ENCODE assay signal across 13 mouse cellular contexts in the genomic region with DNA sequence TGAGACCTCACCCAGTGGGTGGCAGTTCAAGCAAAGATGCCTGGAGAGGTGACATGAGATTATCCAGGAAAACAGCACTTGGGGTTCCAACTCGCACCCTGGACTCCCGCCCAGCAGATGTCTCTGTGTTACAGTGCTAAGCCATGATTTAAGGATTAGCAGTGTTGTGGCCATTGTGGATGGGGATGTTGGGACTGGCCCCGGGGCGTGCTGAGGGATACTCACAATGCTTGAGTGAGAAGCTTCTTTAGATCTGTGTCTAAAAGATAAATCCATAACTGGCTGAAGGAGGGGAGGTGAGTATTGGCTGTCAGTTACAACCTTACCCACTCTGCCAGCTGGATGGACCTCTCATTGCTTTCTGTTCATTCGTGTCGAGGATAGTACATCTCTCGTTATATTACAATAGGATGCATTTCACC. TPM values are rescaled to one million over a fixed set of nuclear protein-coding genes. Genes with fewer than 3 reads are reported as not detected.
A peak's percentile ranks its signal among the peaks of the same experiment; 100 is the strongest.
DNase-seq lines count a peak whose midpoint lies in the region; ATAC-seq and TF ChIP-seq lines count a peak whose summit lies in the region.
"Had no signal": no experiment of that assay in that cellular context is flagged by ENCODE, and none has a peak within 500 bp of the region (broad histone marks: within the 10 kb centered on the region; RNA-seq: fewer than 3 reads in every experiment).

No protein-coding gene starts in this region.

- no peak overlapping the region for H3K4me3 ChIP-seq in heart, embryonic 11.5 days (ENCODE audit: low read depth, low read length)
- no peak overlapping the region for H3K4me3 ChIP-seq in limb, embryonic 10.5 days
- H3K4me3 ChIP-seq in intestine, postnatal 0 days (ENCODE audit: low read depth, low read length) = no peak overlapping the region
- H3K4me3 ChIP-seq: gastrocnemius, adult 2 months; limb, embryonic 13.5 days; lung, embryonic 15.5 days had no signal

- H3K9me3 ChIP-seq in heart, embryonic 11.5 days (replicated peaks; ENCODE audit: control insufficient read depth, low read length) = no peaks in the 10 kb centered on the region
- H3K9me3 ChIP-seq in limb, embryonic 10.5 days (replicated peaks) = no peaks in the 10 kb centered on the region
- no peaks in the 10 kb centered on the region for H3K9me3 ChIP-seq in intestine, postnatal 0 days (ENCODE audit: control insufficient read depth)
- H3K9me3 ChIP-seq: limb, embryonic 13.5 days; lung, embryonic 15.5 days had no signal

- DNase-seq in heart, postnatal 4 days = no peak
- DNase-seq in right cerebral cortex, postnatal 4 days = peak; percentile 45
- DNase-seq in right cerebral cortex, postnatal 14 days = no peak
- peak; percentile 24 for DNase-seq in limb, embryonic 10.5 days (ENCODE audit: low spot score)
- DNase-seq in adrenal gland, postnatal 10 days = no peak
- DNase-seq: cerebellum, adult 11 months; gastrocnemius, adult 2 months; thymus, postnatal 36 days had no signal

- H3K27me3 ChIP-seq in heart, embryonic 11.5 days (ENCODE audit: control insufficient read depth, insufficient read depth, low read length) = peaks cover 11% of the 10 kb centered on the region
- H3K27me3 ChIP-seq in limb, embryonic 10.5 days (ENCODE audit: low read depth, poor library complexity, severe bottlenecking) = no peaks in the 10 kb centered on the region
- H3K27me3 ChIP-seq in intestine, postnatal 0 days (replicated peaks; ENCODE audit: control insufficient read depth, insufficient read depth, low read length) = no peaks in the 10 kb centered on the region
- H3K27me3 ChIP-seq: lung, embryonic 15.5 days had no signal

- H3K4me2 ChIP-seq in heart, embryonic 11.5 days = peak overlapping the region; percentile 18
- no peak overlapping the region for H3K4me2 ChIP-seq in intestine, postnatal 0 days (replicated peaks; ENCODE audit: low read depth)
- H3K4me2 ChIP-seq: limb, embryonic 13.5 days had no signal

- 53% methylated on average over 7 of the region's 7 CpGs for whole genome bisulfite sequencing in heart, embryonic 11.5 days (ENCODE audit: insufficient replicate concordance)
- WGBS in limb, embryonic 10.5 days = 79% methylated on average over 7 of the region's 7 CpGs
- 79% methylated on average over 7 of the region's 7 CpGs for WGBS in intestine, postnatal 0 days

- no peaks in the 10 kb centered on the region for H3K36me3 ChIP-seq in heart, embryonic 11.5 days (ENCODE audit: control insufficient read depth, insufficient read depth, low read length)
- H3K36me3 ChIP-seq in limb, embryonic 10.5 days = no peaks in the 10 kb centered on the region
- H3K36me3 ChIP-seq in intestine, postnatal 0 days (ENCODE audit: control insufficient read depth, insufficient read depth) = no peaks in the 10 kb centered on the region
- H3K36me3 ChIP-seq: limb, embryonic 13.5 days; lung, embryonic 15.5 days had no signal

- no peak for ATAC-seq in heart, embryonic 11.5 days (replicated peaks; ENCODE audit: insufficient number of reproducible peaks, low FRiP score, low TSS enrichment)
- no peak for ATAC-seq in intestine, postnatal 0 days
- no peak for ATAC-seq in megakaryocyte progenitor cell, adult 5-6 weeks (replicated peaks; ENCODE audit: poor library complexity)

- TF ChIP-seq CTCF in intestine, postnatal 0 days (IDR thresholded peaks at IDR 0.05; ENCODE audit: low read depth) = no peak

- no peaks in the 10 kb centered on the region for H3K4me1 ChIP-seq in heart, embryonic 11.5 days (ENCODE audit: control insufficient read depth, insufficient read depth, low read length)
- peaks cover 8% of the 10 kb centered on the region; the same call in 1 of the 2 replicates for H3K4me1 ChIP-seq in limb, embryonic 10.5 days
- H3K4me1 ChIP-seq in intestine, postnatal 0 days (replicated peaks; ENCODE audit: control insufficient read depth, insufficient read depth, low read length) = no peaks in the 10 kb centered on the region

- H3K27ac ChIP-seq in heart, embryonic 11.5 days (ENCODE audit: low read depth, low read length) = no peak overlapping the region
- H3K27ac ChIP-seq in limb, embryonic 10.5 days = peak overlapping the region; percentile 81
- no peak overlapping the region for H3K27ac ChIP-seq in intestine, postnatal 0 days (ENCODE audit: low read depth, low read length)
- H3K27ac ChIP-seq: gastrocnemius, adult 2 months; limb, embryonic 13.5 days; lung, embryonic 15.5 days had no signal

- H3K9ac ChIP-seq in heart, embryonic 11.5 days (ENCODE audit: low read depth, low read length) = no peak overlapping the region
- H3K9ac ChIP-seq in intestine, postnatal 0 days (ENCODE audit: low read depth, low read length) = no peak overlapping the region
- H3K9ac ChIP-seq: limb, embryonic 13.5 days; lung, embryonic 15.5 days had no signal

RNA-seq across cellular contexts. Expression of a gene that starts 35.4 kb away (rescaled TPM):
- 0.13 and 0.21 TPM in 2 replicates for polyA plus RNA-seq in heart, embryonic 11.5 days (2014; fragmentation: Nextera tagmentation; extraction: Ambion mirVana)
- 1 to 10 TPM; 2.3 to 2.4 TPM for total RNA-seq in heart, postnatal 4 days (2021)
- polyA plus RNA-seq in limb, embryonic 10.5 days (2016; fragmentation: Nextera tagmentation; extraction: Ambion mirVana) = 0.31 and 0.66 TPM in 2 replicates
- 1 to 10 TPM in 1 of 2 experiments, under 1 TPM in 1; 0.72 to 1.5 TPM for total RNA-seq in adrenal gland, postnatal 10 days (2021)
- 1.1 and 1.4 TPM in 2 replicates for polyA plus RNA-seq in intestine, postnatal 0 days (2015; fragmentation: Nextera tagmentation; extraction: Ambion mirVana)
- total RNA-seq in megakaryocyte progenitor cell, adult 5-6 weeks (2015) = 0.64 TPM in 1 of 2 replicates, not detected in the other
- total RNA-seq in megakaryocyte progenitor cell, adult 5-6 weeks (2017) = 0.17 TPM in 1 of 2 replicates, not detected in the other
- total RNA-seq: gastrocnemius, adult 2 months had no signal

Comparison
In these comparisons a context has a peak if more than half of its experiments do, and no peak if none do; other contexts are left out.
1. DNase-seq: peak in right cerebral cortex, postnatal 4 days (single experiment) and limb, embryonic 10.5 days (single experiment); none in heart, postnatal 4 days (single experiment), right cerebral cortex, postnatal 14 days (single experiment) and adrenal gland, postnatal 10 days (single experiment).